Mouse (Mus musculus) cerebellum, postnatal 4 days (tissue): ENCODE measurements around the gene Kcnc2.

Source experiments
- DNase-seq, 2 experiments: peaks; one replicate each; pipeline ENCODE4 v3.0.0; 2022; ENCODE audit warnings: low spot score in 2 of 2, mixed read lengths in 1 of 2

Kcnc2 gene

GRCm38 (mm10) chr10:112394399-112394970, 123.6 kb downstream of the Kcnc2 start:
- no peak for DNase-seq

GRCm38 (mm10) chr10:112397194-112397593, 126.3 kb downstream of the Kcnc2 start:
- DNase-seq: no peak

- no peak for DNase-seq
Measured at GRCm38 (mm10) chr10:112400591-112401404, 129.9 kb downstream of the Kcnc2 start.

- no peak for DNase-seq
Measured at GRCm38 (mm10) chr10:112409525-112409924, 138.6 kb downstream of the Kcnc2 start.

- no peak for DNase-seq
Measured at GRCm38 (mm10) chr10:112423327-112423726, 152.4 kb downstream of the Kcnc2 start.

GRCm38 (mm10) chr10:112436950-112437349, 166.0 kb downstream of the Kcnc2 start:
- no peak for DNase-seq

- no peak for DNase-seq
Measured at GRCm38 (mm10) chr10:112444640-112445039, 173.7 kb downstream of the Kcnc2 start.

- no peak for DNase-seq
Measured at GRCm38 (mm10) chr10:112450910-112451309, 180.0 kb downstream of the Kcnc2 start.

GRCm38 (mm10) chr10:112468689-112469384, 197.9 kb downstream of the Kcnc2 start:
- no peak for DNase-seq

- DNase-seq: no peak
Measured at GRCm38 (mm10) chr10:112474122-112474810, 203.3 kb downstream of the Kcnc2 start.

- DNase-seq: no peak
Measured at GRCm38 (mm10) chr10:112481461-112481860, 210.5 kb downstream of the Kcnc2 start.

- no peak for DNase-seq
Measured at GRCm38 (mm10) chr10:112481921-112482607, 211.1 kb downstream of the Kcnc2 start.

- no peak for DNase-seq
Measured at GRCm38 (mm10) chr10:112484387-112485105, 213.6 kb downstream of the Kcnc2 start.

GRCm38 (mm10) chr10:112485819-112486218, 214.9 kb downstream of the Kcnc2 start:
- no peak for DNase-seq

- no peak for DNase-seq
Measured at GRCm38 (mm10) chr10:112488751-112489150, 217.8 kb downstream of the Kcnc2 start.
